Mouse (Mus musculus) bone marrow, adult 2 months (tissue): ENCODE data around the gene Cytip.

Experiments used
- CTCF ChIP-seq: fragments of 200-500 bp; IDR thresholded peaks from 2 replicates; pipeline ENCODE4 v1.5.1; 2011; ENCODE audit warnings: low read length, control low read depth; ENCODE audit not compliant: control insufficient read depth, insufficient read depth
- POLR2A ChIP-seq: fragments of 200-500 bp; IDR thresholded peaks from 2 replicates; pipeline ENCODE4 v1.6.1; 2011; ENCODE audit warnings: low read depth, mild to moderate bottlenecking, control low read depth, low read length, borderline replicate concordance; ENCODE audit not compliant: control insufficient read depth

- no peak for TF ChIP-seq CTCF
- TF ChIP-seq POLR2A, result no peak
These were observed 7.9 kb downstream of the Cytip start for GRCm38 (mm10) chr2:58187310-58188051.
